Mouse (Mus musculus) heart, postnatal 0 days (tissue): Measurements from ENCODE around the gene Slc7a7.

Experiments
- CTCF ChIP-seq: IDR thresholded peaks from 2 replicates; pipeline ENCODE4 v1.5.1; 2016; ENCODE audit warnings: antibody characterized with exemption, control low read depth, low read depth
- EP300 ChIP-seq: IDR thresholded peaks from 2 replicates; pipeline ENCODE4 v1.6.1; 2016; ENCODE audit warnings: antibody characterized with exemption, low read depth

GRCm38 (mm10) chr14:54439155-54439554, 21.6 kb upstream of the Slc7a7 start:
- TF ChIP-seq CTCF (no peak), EP300 (no peak)
